Mouse (Mus musculus) forebrain, embryonic 13.5 days (tissue): ENCODE measurements at regions not wholly inside any gene's neighbourhood (a gene's known extent, or its start where the extent isn't known, plus 50 kb on each side); places are given as distances from the start of the nearest gene placed in this dataset.

ENCODE experiments used
- ATAC-seq: fragments of 200-750 bp; cut with Nextera tagmentation; 2 replicates; pipeline ENCODE4 v1.8.0; 2017
- H3K27ac ChIP-seq: fragments of 300-500 bp; sonication (generic); 2 replicates; pipeline ENCODE4 v1.5.1; 2015; ENCODE audit warnings: inconsistent platforms, mild to moderate bottlenecking, moderate library complexity
- H3K27me3 ChIP-seq: fragments of 300-500 bp; sonication (generic); 2 replicates; pipeline ENCODE4 v1.6.1; 2015; ENCODE audit warnings: mild to moderate bottlenecking, inconsistent platforms
- H3K36me3 ChIP-seq: fragments of 300-500 bp; sonication (generic); 2 replicates; pipeline ENCODE4 v1.6.1; 2015; ENCODE audit warnings: mild to moderate bottlenecking, inconsistent platforms; ENCODE audit not compliant: poor library complexity, severe bottlenecking
- H3K4me1 ChIP-seq: fragments of 300-500 bp; sonication (generic); 2 replicates; pipeline ENCODE4 v1.6.1; 2015; ENCODE audit warnings: inconsistent platforms
- H3K4me2 ChIP-seq: fragments of 300-500 bp; sonication (generic); 2 replicates; pipeline ENCODE4 v1.6.1; 2015; ENCODE audit warnings: inconsistent platforms, mild to moderate bottlenecking, moderate library complexity
- H3K4me3 ChIP-seq: fragments of 300-500 bp; sonication (generic); 2 replicates; pipeline ENCODE4 v1.5.1; 2015; ENCODE audit warnings: mild to moderate bottlenecking, inconsistent platforms
- H3K9ac ChIP-seq: fragments of 300-500 bp; sonication (generic); 2 replicates; pipeline ENCODE4 v1.6.1; 2015; ENCODE audit warnings: mild to moderate bottlenecking, inconsistent platforms
- H3K9me3 ChIP-seq: fragments of 300-500 bp; sonication (generic); replicated peaks from 2 replicates; pipeline ENCODE4 v1.6.1; 2016; ENCODE audit warnings: inconsistent platforms
- WGBS: fragments of 180-500 bp; shearing (Covaris S2); methylation state at CpG from one replicate; pipeline ENCODE4 v1.1.7; 2015; 5-methylcytosine and 5-hydroxymethylcytosine counted together

DNA sequence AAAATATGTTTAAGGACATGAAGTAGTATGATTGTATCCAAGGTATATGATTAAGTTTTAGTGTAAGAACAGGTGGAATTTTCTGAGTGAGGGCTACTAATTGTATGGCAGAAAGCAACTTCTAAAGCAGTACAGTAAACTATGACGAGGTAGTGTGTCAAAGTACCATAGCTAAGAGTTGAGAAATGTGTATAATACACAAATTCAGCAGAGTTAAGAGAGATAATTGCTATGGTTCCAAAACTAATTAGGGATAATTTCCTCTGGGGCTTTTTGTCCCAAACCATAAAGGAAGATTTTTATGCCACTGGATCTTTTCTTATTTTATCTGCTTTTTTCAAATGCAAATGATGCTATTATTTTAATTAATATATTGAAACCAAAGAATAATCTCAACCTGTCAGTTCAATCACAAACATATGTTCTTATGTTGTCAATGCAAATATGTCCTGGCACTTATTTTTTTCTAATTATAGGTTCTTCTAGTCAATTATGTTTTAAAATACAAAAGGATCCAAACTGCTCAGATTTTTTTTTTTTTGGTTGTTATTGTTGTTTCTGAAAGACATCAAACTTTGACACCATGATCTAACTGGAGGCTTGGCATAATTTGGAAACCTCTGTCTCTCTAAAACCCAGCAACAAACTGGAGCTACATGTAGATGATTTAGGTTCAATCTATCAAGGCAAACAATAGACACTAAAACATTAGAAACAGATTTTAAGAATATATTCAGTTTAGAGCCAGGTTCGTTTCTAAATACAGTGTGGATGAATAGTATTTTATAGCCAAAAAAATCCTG, 675.8 kb downstream of the Otol1 start:
- H3K27ac ChIP-seq, result no peak overlapping the region
- peak; percentile 78 for ATAC-seq
- H3K4me2 ChIP-seq, result no peak overlapping the region
- 59% methylated on average over 2 of the region's 2 CpGs for WGBS
- H3K9me3 ChIP-seq, result no peaks in the 10 kb centered on the region
- H3K27me3 ChIP-seq, result no peaks in the 10 kb centered on the region
- no peaks in the 10 kb centered on the region for H3K36me3 ChIP-seq
- H3K4me1 ChIP-seq, result no peaks in the 10 kb centered on the region
- no peak overlapping the region for H3K4me3 ChIP-seq
- no peak overlapping the region for H3K9ac ChIP-seq

DNA sequence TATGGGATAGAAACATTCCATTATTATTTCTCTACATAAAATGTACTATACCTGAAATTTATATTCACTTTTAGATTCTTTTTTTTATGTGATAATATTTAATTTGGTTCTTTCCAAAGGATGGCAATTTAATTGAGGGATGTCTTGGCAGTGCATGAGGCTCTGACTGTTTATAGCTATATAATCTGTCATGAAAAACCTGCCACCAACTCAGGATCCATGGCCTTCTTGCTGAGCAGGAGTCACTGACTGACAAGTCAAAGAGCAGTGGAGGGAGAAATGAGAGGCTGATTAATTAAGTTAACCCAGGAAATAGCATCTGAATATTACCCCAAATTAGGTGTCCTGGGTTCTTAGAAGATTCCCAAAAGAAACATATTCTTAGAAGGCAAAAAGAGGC, 676.8 kb downstream of the Otol1 start:
- H3K36me3 ChIP-seq, result no peaks in the 10 kb centered on the region
- H3K9me3 ChIP-seq, result no peaks in the 10 kb centered on the region
- no peak overlapping the region for H3K9ac ChIP-seq
- no peak for ATAC-seq
- H3K4me3 ChIP-seq, result no peak overlapping the region
- no peaks in the 10 kb centered on the region for H3K27me3 ChIP-seq
- no peak overlapping the region for H3K4me2 ChIP-seq
- no peak overlapping the region for H3K27ac ChIP-seq
- H3K4me1 ChIP-seq, result no peaks in the 10 kb centered on the region
